Mouse (Mus musculus): ENCODE results near the gene Srd5a1. TPM values are rescaled to one million over a fixed set of nuclear protein-coding genes. Genes with fewer than 3 reads are reported as not detected.
"Not testable (repeated sequence)": the region's sequence is repeated elsewhere in the genome, so short reads cannot be mapped to it uniquely, and the experiment has no call there.

Srd5a1 gene
- 1 to 10 TPM in 1 of 2 experiments, under 1 TPM in 1; 0.32 to 1.9 TPM for polyA plus RNA-seq (2017; shearing (Covaris generic))

GRCm38 (mm10) chr13:69611398-69612174, at the start of gene Srd5a1:
Gene Srd5a1, minus strand, starts transcription at chr13:69611442.
- peak; percentile 93 for ATAC-seq

DNA sequence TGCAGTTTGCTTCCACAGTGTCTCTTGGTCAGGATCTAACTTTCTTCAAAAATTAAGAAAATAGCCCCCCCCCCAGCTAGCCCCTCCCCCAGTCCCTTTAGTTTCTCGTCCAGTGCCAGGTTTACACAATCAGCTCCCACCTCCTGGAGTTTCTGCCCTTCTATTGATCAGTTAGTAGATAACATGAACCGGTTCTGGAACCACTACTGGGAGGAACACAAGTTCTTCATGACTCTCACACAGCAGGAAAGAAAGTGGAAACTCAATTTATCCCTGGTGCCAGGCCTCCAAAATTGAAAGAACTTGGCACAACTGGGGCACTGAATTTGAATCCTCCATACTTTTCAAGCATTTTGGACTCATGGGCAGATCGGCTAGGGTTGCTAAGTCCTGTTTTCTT, 43.3 kb upstream of the Srd5a1 start:
- no peak for ATAC-seq

- no peak for ATAC-seq
Measured at GRCm38 (mm10) chr13:69646481-69646880, 35.2 kb upstream of the Srd5a1 start.

GRCm38 (mm10) chr13:69645694-69646423, 34.6 kb upstream of the Srd5a1 start:
- no peak for ATAC-seq

GRCm38 (mm10) chr13:69644427-69645166, 33.4 kb upstream of the Srd5a1 start:
- ATAC-seq: no peak

- ATAC-seq: no peak
Measured at GRCm38 (mm10) chr13:69643937-69644336, 32.7 kb upstream of the Srd5a1 start.

DNA sequence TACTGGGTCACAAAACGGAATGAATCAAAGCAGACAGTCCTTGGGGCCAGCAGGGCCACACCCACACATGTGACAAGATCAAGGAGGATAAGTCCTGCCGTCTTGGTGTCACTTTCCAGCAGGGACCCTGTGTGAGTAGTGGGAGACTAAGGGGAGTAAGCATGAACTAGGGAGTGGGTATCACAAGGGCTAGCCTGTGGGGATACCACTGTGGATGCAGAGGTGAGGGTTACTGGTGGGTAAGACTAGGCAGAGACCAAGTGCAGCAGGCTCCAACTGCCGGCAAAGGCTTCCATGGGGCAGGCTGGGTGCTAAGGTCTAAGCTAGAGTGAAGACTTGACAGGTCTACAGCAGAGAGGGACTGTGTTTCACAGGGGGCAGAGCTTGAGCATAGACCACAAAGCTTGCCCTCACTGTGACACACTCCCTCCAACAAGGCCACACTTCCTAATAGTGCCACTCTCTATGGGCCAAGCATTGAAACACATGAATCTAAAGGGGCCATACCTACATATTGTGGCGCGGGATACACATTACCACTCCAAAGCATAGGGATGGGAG, 31.5 kb upstream of the Srd5a1 start:
- ATAC-seq: no peak

GRCm38 (mm10) chr13:69641017-69641416, 29.8 kb upstream of the Srd5a1 start:
- ATAC-seq: no peak

DNA sequence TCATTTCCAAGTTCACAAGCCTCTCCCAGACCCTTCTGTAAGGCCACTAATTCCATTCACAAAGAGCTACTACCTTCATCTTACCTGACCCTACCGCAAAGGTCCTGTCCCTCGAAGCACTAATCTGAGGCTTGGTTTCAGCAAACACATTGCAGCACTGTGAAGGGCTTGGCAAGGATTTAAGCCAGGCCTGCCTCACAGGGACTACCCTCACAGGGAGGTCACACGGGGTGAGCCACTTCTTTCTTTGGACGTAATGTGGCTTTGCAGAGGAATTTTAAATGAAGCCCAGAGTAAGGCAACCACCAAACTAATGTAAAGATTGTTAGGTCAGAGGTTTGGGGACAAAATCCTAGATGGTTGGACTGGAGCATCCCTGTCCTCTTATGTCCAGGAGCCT, 29.3 kb upstream of the Srd5a1 start:
- ATAC-seq: no peak

GRCm38 (mm10) chr13:69640126-69640525, 28.9 kb upstream of the Srd5a1 start:
- no peak for ATAC-seq

DNA sequence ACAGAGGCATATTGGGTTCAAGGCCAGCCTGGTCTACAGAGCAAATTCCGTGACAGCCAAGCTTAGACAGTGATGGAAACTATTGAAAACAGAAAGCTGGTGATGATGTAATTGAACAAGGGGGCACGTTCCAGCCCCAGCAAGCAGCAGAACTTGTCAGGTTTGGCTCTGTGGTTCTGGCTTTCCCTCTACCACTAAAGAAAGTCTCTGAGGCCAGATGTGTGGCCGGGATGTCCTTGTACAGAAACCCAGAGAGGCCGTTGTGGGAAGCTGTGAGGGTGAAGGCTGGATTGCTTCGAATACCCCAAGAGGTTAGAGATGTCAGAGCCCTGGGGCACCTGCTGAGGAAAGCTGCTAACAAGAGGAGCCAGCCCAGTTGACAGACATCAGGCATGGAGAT, 28.0 kb upstream of the Srd5a1 start:
- ATAC-seq: no peak

DNA sequence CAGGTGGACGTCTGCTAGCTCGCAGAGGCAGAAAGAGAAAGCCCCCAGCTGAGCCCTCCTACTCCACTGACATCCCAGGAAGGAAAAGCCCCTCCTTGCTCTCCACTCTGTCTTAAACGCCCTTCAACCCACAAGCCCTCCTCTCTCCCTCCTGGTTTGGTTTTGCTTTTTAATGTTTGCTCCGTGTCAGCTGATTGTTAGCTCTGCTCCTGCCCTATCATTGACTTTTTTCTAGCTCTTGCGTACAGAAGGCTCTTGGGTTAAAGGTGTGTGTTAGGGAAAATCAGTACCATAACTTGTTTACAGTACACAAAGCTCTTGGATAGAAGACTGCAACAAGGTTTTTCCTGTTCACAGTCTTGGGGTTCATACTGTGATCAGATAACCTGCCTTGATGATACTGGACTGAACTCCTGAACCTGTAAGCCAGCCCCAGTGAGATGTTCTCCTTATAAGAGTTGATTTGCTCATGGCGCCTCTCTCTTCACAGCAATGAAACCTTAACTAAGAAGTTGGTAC, 26.9 kb upstream of the Srd5a1 start:
- ATAC-seq: no peak

- no peak for ATAC-seq
Measured at GRCm38 (mm10) chr13:69637657-69638056, 26.4 kb upstream of the Srd5a1 start.

DNA sequence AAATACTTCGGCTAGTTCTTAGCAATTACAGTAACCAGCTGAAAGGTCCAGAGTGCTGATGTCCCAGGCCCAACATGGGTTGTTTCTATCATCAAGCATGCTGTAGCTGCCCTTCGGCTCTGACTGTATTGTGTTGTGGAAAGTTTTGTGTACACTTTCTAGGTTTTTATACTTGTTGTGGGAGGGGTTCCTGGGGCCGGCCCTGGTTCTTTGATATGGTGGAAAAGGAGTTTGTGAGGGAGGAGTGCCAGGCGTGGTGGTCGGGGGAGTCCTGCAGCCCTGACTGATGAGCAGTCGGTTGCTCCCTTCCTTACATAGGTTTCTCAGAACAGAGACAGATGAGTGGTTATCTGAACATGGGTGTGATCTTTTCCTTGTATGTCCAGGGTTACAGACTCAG, 25.6 kb upstream of the Srd5a1 start:
- ATAC-seq: no peak

DNA sequence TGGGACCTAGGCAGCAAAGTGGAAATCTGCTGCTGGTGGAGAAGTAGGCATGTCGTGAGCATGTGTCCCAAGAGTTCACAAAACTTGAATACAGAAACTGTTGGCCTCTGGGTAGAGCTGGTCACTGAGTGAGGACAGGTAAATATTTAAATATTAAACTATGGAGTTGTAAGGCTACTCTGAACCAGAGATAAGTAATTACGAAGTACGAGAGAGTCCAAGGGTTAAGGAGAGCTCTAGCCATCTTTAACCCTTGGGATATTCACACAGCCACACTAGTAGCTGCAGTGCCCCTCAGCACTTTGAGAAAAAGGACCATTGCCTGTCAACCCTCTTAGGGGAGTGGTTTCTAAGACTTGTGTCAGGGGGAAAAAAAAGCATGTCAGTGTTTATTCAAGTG, 25.1 kb upstream of the Srd5a1 start:
- ATAC-seq: no peak

DNA sequence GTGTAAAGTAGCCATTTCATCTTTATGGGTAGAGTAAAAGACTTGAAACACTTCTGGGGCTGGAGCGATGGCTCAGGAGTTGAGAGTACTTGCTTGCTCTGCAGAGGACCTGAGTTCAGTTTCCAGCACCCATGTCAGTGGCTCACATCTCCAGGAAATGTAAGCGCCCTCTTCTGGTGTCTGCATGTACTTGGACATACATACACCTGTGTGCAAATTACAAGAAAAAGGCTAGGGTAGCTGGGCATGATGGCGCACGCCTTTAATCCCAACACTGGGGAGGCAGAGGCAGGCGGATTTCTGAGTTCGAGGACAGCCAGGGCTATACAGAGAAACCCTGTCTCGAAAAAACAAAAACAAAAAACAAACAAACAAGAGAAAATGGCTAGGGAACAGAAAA, 24.6 kb upstream of the Srd5a1 start:
- not testable (repeated sequence) for ATAC-seq

GRCm38 (mm10) chr13:69633988-69634387, 22.7 kb upstream of the Srd5a1 start:
- no peak for ATAC-seq

DNA sequence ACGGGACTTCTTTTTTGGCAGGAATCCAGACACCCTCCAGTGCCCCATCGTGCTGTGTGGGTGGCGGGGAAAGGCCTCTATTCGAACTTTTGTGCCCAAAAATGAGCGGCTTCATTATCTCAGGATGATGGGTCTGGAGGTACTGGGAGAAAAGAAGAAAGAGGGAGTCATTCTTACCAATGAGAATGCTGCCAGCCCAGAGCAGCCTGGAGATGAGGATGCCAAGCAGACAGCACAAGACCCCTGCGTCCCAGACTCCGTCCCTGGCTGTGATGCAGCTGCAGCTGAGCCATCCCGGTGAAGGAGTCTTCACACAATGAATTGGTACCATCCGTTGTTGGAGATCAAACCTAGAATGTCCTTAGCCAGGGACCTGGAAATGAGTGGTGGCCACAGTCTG, 22.3 kb upstream of the Srd5a1 start:
- no peak for ATAC-seq

- no peak for ATAC-seq
Measured at GRCm38 (mm10) chr13:69631659-69632058, 20.4 kb upstream of the Srd5a1 start.

DNA sequence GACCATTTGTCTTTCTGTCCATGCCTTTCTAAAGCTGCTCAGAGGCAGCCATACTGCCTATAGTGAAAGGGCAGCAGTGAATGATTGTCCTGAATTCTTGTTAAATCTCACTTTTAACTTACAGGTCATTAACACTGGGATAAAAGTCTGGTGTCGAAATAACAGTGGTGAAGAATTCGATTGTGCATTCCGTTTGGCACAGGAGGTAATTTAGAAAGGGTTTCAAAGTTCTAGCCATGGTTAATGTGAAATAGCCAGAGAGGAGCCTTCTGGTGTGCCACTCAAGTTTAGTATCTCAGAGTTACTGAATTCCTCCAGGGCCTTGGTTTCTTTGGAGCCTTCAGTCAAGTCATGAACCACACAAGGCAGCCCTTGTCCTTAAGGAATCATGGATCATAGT, 19.9 kb upstream of the Srd5a1 start:
- ATAC-seq: no peak

GRCm38 (mm10) chr13:69630576-69630975, 19.3 kb upstream of the Srd5a1 start:
- no peak for ATAC-seq

DNA sequence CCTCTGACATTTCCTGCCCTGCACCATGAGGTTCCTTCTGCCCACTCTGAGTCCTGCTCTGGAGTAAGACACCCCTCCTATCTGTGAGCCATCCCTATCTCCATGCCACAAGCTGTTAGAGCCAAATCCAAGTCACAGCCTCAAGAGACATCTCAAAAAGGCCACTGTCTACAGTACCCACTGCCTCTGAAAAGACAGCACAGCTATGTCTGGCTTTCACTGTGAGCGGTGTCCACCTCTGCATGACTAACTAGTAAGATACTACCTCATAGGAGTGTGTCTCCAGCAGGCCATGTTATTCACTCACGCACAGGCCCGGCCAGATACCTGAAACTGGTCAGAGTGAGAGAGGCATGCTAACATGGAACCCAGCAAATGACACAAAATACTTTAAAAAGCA, 16.7 kb upstream of the Srd5a1 start:
- no peak for ATAC-seq

DNA sequence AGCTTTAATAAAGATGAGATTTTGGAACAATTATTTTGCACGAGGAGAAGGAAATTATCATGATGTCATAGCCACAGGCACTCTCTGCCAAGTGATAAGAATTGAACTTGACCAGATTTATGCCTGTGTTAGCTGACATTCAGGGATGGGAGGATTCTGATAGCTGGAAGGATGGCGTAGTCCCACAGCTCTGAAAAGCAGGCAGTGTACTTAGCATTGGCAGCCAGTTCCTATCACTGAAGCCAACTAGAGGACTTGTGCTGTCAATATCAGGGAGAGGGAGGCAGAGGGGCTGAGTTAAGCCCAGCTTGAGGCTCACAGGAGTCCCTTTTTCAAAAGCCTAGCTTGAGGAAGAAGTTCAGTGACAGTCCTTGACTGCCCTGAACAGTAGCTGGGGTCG, 13.3 kb upstream of the Srd5a1 start:
- no peak for ATAC-seq
